Mouse (Mus musculus) right cerebral cortex, adult 18-20 months (tissue): ENCODE results near the gene A330070K13Rik.

Experiments
- DNase-seq: peaks from one replicate; pipeline ENCODE4 v3.0.0; 2022; ENCODE audit warnings: mixed read lengths

A330070K13Rik gene

GRCm38 (mm10) chr5:130384222-130384912 is at the start of gene A330070K13Rik:
Gene A330070K13Rik, minus strand, starts transcription at chr5:130384631.
- peak; percentile 31 for DNase-seq

DNA sequence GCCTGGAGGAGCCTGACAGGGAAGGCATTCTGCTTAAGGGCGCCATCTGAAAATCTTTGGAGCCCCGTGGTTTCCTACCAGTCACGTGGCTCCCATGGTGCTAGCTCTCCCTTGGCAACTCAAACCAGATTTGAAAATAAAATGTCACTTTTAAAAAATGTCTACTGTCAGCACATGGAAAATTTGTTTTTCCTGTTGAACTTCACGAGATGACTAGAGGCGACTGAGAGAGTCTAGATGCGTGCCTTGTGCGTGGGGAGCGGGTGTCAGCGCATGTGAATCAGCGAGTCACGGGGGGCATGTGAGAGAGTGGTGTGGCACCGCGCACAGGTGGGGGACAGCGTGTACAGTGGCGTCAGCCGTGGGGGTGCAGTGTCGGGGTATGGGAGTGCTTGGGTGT is 27.1 kb upstream of the A330070K13Rik start:
- DNase-seq: peak; percentile 53

DNA sequence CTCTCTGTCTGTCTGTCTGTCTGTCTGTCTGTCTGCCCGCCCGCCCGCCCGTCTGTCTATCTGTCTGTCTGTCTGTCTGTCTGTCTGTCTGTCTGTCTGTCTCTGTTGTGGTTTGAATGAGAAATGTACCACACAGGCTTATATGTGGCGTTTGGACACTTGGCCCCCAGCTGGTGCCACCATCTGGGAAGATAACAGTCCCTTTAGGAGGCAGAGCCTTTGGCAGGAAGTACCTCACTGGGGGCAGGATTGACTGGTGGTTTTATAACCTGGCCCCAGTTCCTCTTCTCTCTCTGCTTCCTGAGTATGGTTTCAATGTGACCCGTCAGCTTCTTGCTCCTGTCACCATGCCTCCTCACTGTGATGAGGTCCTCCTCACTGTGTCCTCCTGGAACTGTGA is 25.3 kb upstream of the A330070K13Rik start:
- DNase-seq: no peak

GRCm38 (mm10) chr5:130405201-130405600 is 20.8 kb upstream of the A330070K13Rik start:
- DNase-seq: peak; percentile 36

GRCm38 (mm10) chr5:130400136-130400917 is 15.9 kb upstream of the A330070K13Rik start:
- no peak for DNase-seq

GRCm38 (mm10) chr5:130395142-130395541 is 10.7 kb upstream of the A330070K13Rik start:
- DNase-seq: no peak

DNA sequence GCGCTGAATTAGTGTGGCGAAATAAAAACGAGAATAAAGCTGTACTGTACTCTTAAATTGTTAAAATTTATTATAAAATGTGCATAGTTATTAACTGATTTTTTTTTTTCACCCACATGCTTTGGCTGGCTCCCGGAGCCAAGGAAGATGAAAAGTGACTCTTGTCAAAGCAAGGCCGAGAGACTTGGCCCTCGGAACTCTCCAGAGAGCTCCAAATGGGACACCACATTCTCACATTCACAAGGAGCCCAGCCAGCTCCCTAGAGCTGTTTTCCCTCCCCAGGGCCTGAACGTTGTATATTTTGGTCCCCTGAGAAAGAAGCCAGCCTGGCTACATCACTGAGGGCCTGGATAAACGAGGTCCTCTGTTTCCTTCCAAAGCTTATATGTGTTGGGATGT is 10.0 kb upstream of the A330070K13Rik start:
- DNase-seq: no peak

DNA sequence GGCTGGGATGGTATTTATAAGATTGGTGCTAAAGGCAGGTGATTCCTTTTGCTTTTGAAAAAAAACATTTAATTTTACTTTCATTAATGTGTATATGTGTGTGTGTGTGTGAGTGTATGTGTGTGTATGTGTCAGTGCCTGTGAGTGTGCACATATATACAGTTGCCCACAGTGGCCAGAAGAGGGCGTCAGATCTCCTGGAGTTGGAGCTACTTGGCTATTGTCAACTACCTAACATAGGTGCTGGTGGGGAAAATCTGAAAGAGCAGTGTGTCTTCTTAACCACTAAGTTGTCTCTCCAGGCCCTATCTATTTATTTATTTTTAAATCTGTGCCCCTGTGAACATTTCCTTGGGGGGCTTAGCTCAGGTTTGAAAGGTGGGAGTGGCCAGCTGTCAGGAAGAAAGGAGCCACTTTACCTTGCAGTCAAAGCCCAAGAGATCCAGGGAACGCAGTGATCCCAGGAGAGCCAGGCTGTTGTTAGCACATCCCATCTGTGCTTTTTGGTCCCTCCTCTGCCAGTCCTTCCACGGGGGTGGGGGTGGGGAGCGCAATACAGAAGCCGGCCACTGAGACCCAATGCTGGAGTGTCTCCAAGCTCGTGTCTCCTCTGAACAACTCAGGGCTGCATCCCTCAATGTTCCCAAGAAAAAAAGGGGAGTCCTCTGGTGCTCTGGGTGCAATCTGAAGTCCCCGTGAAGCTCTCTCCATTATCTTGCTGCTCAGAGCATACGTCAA is 9.4 kb upstream of the A330070K13Rik start:
- no peak for DNase-seq

DNA sequence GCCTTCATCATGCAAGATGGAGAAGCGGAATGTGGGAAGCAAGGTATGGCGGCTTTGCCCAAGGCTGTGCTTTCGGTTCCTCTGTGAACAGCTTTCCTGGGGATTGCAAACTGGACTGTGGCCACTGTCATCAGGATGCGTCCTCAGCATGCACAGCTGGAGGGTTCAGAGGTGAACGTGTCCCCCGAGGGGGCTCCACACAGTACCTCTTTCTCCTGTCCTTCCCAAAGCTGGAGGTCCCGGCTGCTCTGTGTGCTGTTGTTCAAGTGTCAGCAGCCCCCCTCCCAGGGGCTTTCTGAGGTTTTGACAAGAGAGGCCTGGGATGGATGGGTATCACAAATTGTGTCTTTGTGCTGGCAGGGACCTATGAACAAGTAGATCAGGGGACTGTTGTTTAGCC is 2.0 kb upstream of the A330070K13Rik start:
- no peak for DNase-seq

- DNase-seq: no peak
These were observed 9.0 kb downstream of the A330070K13Rik start for GRCm38 (mm10) chr5:130375411-130375810.

- DNase-seq: no peak
These were observed 15.2 kb downstream of the A330070K13Rik start, which contains the start of gene Caln1 for GRCm38 (mm10) chr5:130369237-130369636. Gene Caln1, plus strand, starts transcription at chr5:130369455.

DNA sequence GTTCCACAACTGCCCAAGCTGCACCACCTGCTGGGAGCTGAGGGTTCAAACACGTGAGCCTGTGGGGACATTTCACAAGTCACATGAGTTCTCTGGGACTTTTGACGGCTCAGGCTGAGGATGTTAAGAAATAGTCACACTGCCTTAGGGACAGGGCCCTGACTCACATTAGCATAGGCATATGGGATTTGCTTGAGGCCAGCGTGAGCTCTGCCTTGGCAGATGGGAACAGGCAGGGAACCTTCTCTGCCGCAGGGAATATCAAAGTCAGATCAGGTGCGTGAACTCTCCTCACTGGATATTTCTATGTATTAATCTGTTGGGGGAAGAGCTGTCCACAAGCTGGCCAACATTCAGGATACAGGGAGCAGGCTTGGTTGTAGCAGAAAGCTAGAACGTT is 16.2 kb downstream of the A330070K13Rik start:
- no peak for DNase-seq

GRCm38 (mm10) chr5:130363773-130364172 is 20.7 kb downstream of the A330070K13Rik start:
- DNase-seq: no peak

- no peak for DNase-seq
These were observed 21.3 kb downstream of the A330070K13Rik start for GRCm38 (mm10) chr5:130363111-130363510.

GRCm38 (mm10) chr5:130355223-130355622 is 29.2 kb downstream of the A330070K13Rik start:
- no peak for DNase-seq

GRCm38 (mm10) chr5:130345871-130346270 is 38.6 kb downstream of the A330070K13Rik start:
- no peak for DNase-seq

GRCm38 (mm10) chr5:130344999-130345398 is 39.4 kb downstream of the A330070K13Rik start:
- DNase-seq: no peak

- no peak for DNase-seq
These were observed 43.8 kb downstream of the A330070K13Rik start for GRCm38 (mm10) chr5:130340656-130341055.

DNA sequence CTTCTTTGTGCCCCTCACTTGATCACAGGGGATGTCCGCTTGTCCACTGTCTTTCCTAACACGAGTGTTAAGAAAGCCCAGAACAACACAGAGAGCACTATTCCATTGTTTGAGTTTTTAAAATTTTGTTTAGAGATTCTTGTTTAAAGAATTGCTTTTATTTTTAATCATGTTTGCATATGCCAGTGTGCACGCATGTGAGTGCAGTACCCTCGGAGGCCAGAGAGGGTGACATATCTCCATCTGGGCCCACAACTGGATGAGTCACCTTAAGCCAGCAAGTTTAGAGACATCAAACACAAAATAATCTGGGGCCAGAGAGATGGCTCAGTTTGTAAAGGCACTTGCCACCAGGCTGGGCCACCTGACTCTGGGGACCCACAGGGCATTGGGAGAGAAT is 49.0 kb downstream of the A330070K13Rik start:
- DNase-seq: no peak

GRCm38 (mm10) chr5:130333971-130334370 is 50.5 kb downstream of the A330070K13Rik start:
- DNase-seq: no peak

GRCm38 (mm10) chr5:130333566-130333965 is 50.9 kb downstream of the A330070K13Rik start:
- no peak for DNase-seq

DNA sequence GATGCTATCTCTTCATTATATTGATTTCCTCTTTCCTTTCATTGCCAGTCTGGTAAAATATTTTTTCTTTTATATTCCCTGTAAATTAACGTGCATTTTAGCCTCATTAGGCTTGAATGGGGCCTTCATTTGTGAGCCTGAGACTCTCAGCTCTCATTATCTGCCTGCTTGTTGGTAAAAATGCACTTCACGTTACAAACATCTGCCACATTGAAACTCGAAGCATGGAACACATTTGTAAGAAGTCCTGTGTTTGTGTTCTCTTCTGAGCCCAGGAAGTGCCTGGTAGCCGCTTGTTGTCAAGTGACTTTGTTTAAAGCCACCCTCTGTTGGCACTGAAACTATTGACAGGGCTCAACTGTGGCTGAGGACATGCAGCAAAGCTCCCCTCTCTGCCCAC is 53.2 kb downstream of the A330070K13Rik start:
- DNase-seq: no peak

GRCm38 (mm10) chr5:130330801-130331200 is 53.6 kb downstream of the A330070K13Rik start:
- no peak for DNase-seq
